Mouse (Mus musculus): ENCODE measurements around the gene Map3k7cl.

The Map3k7cl gene

DNA sequence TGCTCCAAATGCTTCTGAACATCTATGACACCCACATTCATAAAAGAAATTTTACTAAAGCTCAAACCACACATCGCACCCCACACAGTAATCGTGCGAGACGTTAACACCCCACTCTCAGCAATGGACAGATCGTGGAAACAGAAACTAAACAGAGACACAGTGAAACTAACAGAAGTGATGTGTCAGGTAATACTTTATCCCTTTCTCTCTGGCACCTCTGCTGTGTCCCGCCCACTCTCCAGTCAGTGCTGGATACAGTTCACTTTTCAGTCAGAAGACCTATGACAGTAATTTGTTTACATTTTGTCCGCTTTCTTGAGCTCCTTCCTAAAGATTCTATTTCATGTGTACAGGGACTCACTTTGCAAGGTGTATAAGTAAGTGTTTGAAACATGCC lies 89.1 kb downstream of the Map3k7cl start:
- no peak for DNase-seq (ENCODE audit: low read depth)

DNA sequence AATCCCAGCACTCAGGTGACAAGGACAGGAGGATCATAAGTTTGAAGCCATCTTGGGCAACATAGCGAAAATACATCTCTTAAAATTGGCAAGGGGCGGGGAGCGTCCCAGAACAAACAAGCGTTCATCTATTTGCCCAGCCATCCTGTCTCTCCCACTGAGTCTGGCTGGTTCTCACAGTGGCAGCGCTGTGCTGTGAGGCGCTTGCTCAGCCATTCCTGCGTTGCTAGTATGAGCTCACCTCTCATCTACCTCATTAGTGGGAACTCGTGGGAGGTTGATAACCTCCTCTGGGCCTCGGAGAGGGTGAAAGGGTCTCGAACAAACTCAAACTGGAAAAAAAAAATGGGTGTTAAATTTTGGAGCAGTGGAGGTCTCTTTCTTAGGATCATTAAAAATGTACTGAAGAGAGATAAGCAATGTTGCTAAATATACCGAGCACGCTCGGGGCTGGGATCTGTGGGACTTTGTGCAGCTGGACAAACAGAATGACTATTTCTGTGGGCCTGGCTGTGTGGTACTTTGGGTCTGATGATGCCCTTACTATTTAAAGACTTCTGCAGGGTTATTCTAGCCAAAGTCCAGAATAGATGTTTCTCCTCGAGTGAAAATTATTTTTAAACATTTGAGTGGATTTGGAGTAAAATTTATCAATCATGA lies 91.1 kb downstream of the Map3k7cl start:
- DNase-seq (ENCODE audit: low read depth), result no peak
